Mouse (Mus musculus): ENCODE measurements around the gene Vps36. TPM values are rescaled to one million over a fixed set of nuclear protein-coding genes. Genes with fewer than 3 reads are reported as not detected.

Gene Vps36
- polyA plus RNA-seq, 1 experiment from 2014 or later, result 29.4 TPM

DNA sequence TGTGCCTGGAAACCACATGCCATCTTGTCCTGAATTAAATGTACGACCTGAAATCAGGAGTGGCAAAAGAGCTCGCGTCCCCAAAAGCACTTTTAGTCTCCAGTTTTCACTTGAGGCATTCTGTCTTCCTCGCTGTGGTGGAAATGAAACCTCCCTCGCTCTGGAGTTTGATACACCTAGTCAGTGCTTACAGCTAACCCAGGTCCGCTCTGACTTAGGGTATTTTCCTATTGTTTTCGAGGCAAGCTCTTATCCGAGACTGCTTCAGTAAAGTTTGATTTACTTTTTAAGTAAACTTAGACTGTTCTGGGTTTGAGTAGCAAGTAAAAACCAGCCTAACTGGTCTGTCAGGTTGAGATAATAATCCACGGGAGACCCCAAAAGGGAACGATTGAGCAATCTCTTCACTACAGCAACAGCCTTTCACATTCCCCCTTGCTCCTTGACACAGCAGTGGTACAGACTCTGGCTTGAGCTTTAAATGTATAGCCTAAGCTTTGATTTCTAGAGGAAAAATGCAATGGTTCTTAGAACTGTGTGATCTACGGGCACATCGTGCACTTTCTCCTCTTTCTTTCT, 912 bp downstream of the Vps36 start:
- H3K9ac ChIP-seq (ENCODE audit: low read length), result peak overlapping the region; percentile 96
- ATAC-seq (ENCODE audit: low FRiP score, low TSS enrichment) (peak; percentile 59), DNase-seq (ENCODE audit: low spot score) (peak; percentile 48)
- TF ChIP-seq EP300 (optimal IDR thresholded peaks at IDR 0.05), result no peak
- no peak for TF ChIP-seq CTCF (IDR thresholded peaks at IDR 0.05; ENCODE audit: low read depth)
- no peaks in the 10 kb centered on the region for H3K9me3 ChIP-seq (ENCODE audit: control insufficient read depth, low read length)
- H3K27ac ChIP-seq (replicated peaks), result peak overlapping the region; percentile 99
- no peaks in the 10 kb centered on the region for H3K27me3 ChIP-seq (ENCODE audit: control insufficient read depth, insufficient read depth, low read length)
- peaks cover 3% of the 10 kb centered on the region; the same call in 1 of the 2 replicates for H3K4me1 ChIP-seq (replicated peaks; ENCODE audit: control insufficient read depth, insufficient read depth)
- no peaks in the 10 kb centered on the region for H3K36me3 ChIP-seq (ENCODE audit: control insufficient read depth, insufficient read depth, low read length)
- H3K4me3 ChIP-seq (ENCODE audit: low read depth, low read length), result peak overlapping the region; percentile 91
- WGBS, result 8% methylated on average over 12 of the region's 12 CpGs
- H3K4me2 ChIP-seq (replicated peaks; ENCODE audit: low read depth), result peak overlapping the region; percentile 67

DNA sequence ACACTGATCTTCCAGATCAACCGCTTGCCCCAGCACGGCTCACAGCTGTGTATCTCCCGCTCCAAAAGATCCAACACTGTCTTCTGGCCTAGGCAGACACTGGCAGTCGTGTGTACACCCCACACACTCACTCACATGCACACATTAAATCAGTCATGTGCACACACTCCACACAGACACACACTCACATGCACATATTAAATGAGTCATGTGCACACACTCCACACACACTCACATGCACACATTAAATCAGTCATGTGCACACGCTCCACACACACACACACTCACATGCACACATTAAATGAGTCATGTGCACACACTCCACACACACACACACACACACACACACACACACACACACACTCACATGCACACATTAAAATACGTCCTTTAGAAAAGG, 5.3 kb downstream of the Vps36 start:
- Histone ChIP-seq H3K36me3 (ENCODE audit: control insufficient read depth, insufficient read depth, low read length) (peaks cover 16% of the 10 kb centered on the region), H3K27me3 (ENCODE audit: control insufficient read depth, insufficient read depth, low read length) (no peaks in the 10 kb centered on the region), H3K4me1 (replicated peaks; ENCODE audit: control insufficient read depth, insufficient read depth) (peaks cover 3% of the 10 kb centered on the region; the same call in 1 of the 2 replicates), H3K9me3 (ENCODE audit: control insufficient read depth, low read length) (no peaks in the 10 kb centered on the region), H3K4me3 (ENCODE audit: low read depth, low read length) (no peak overlapping the region), H3K27ac (replicated peaks) (no peak overlapping the region), H3K9ac (ENCODE audit: low read length) (no peak overlapping the region), H3K4me2 (replicated peaks; ENCODE audit: low read depth) (no peak overlapping the region)
- no peak for ATAC-seq (ENCODE audit: low FRiP score, low TSS enrichment)
- TF ChIP-seq CTCF (IDR thresholded peaks at IDR 0.05; ENCODE audit: low read depth) (no peak), EP300 (optimal IDR thresholded peaks at IDR 0.05) (no peak)
- DNase-seq (ENCODE audit: low spot score), result no peak
- 86% methylated on average over 6 of the region's 6 CpGs for WGBS

DNA sequence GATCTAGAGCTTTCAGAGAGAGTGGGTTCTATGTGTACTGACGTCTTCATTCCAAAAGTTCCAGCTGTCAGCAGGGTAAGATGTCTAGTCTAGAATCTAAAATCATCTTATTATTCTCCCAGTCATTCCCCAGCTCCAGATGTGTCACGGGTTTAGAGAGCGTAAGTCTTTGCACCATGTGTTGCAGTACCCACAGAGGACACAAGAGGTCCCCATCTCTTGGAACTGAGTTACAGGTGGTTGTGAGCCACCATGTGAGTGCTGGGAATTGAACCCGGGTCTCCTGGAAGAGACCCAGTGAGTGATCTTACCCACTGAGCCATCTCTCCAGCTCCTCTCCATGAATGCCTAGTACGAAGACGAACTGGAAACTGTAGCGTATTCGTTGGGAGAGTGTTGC, 6.9 kb downstream of the Vps36 start:
- Histone ChIP-seq H3K4me1 (replicated peaks; ENCODE audit: control insufficient read depth, insufficient read depth) (no peaks in the 10 kb centered on the region; the same call in 1 of the 2 replicates), H3K4me3 (ENCODE audit: low read depth, low read length) (no peak overlapping the region), H3K4me2 (replicated peaks; ENCODE audit: low read depth) (no peak overlapping the region), H3K9me3 (ENCODE audit: control insufficient read depth, low read length) (no peaks in the 10 kb centered on the region), H3K27ac (replicated peaks) (no peak overlapping the region), H3K27me3 (ENCODE audit: control insufficient read depth, insufficient read depth, low read length) (no peaks in the 10 kb centered on the region), H3K9ac (ENCODE audit: low read length) (no peak overlapping the region), H3K36me3 (ENCODE audit: control insufficient read depth, insufficient read depth, low read length) (peaks cover 16% of the 10 kb centered on the region)
- peak; percentile 33 for TF ChIP-seq CTCF (IDR thresholded peaks at IDR 0.05; ENCODE audit: low read depth)
- TF ChIP-seq EP300 (optimal IDR thresholded peaks at IDR 0.05), result no peak
- 97% methylated on average over 8 of the region's 8 CpGs for WGBS
- DNase-seq (ENCODE audit: low spot score), result no peak
- ATAC-seq (ENCODE audit: low FRiP score, low TSS enrichment), result no peak

DNA sequence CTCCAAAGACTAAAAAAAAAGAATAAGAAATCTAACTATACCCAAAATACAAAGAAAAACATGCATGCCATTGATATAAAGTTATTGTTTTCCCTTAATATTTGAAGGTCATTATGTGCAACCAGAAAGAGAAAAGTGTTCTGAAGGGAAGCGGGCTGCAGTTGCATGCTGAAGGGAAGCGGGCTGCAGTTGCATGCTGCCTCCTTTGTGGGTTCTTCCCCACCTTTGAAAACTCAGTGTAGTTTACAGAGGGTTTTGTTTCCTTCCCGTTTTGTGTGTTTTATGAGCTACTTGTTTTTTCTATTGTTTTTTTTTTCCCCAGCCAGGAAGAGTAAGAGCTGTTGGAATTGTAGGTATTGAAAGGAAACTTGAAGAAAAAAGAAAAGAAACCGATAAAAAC, 14.9 kb downstream of the Vps36 start:
- no peaks in the 10 kb centered on the region for H3K4me1 ChIP-seq (replicated peaks; ENCODE audit: control insufficient read depth, insufficient read depth)
- TF ChIP-seq CTCF (IDR thresholded peaks at IDR 0.05; ENCODE audit: low read depth), result no peak
- no peak for TF ChIP-seq EP300 (optimal IDR thresholded peaks at IDR 0.05)
- no peaks in the 10 kb centered on the region for H3K9me3 ChIP-seq (ENCODE audit: control insufficient read depth, low read length)
- H3K27ac ChIP-seq (replicated peaks), result no peak overlapping the region
- no peak for ATAC-seq (ENCODE audit: low FRiP score, low TSS enrichment)
- no peak overlapping the region for H3K4me3 ChIP-seq (ENCODE audit: low read depth, low read length)
- H3K27me3 ChIP-seq (ENCODE audit: control insufficient read depth, insufficient read depth, low read length), result no peaks in the 10 kb centered on the region
- H3K36me3 ChIP-seq (ENCODE audit: control insufficient read depth, insufficient read depth, low read length), result peaks cover 5% of the 10 kb centered on the region; the same call in 1 of the 2 replicates
- H3K9ac ChIP-seq (ENCODE audit: low read length), result no peak overlapping the region
- no peak for DNase-seq (ENCODE audit: low spot score)
- H3K4me2 ChIP-seq (replicated peaks; ENCODE audit: low read depth), result no peak overlapping the region
- 67% methylated on average over 4 of the region's 4 CpGs for WGBS

DNA sequence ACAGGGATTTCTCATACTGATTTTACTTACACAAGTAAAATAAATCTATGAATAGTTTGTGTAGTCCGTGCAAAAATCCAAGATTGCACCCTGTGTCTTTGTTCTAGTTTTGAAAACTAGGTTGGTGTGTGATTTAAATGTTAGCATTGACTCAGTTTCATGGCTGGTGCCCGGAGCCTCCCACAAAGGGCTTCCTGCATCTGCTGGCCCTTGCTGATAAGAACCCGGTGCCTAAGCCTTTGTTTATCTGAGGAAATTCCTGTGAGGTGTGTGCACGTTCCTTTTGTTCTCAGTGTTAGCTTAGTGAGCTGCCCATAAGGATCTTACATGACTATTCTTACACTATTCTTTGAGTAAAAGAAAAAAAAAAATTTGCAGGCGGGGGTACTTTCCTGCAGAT, 16.4 kb downstream of the Vps36 start:
- H3K9me3 ChIP-seq (ENCODE audit: control insufficient read depth, low read length), result no peaks in the 10 kb centered on the region
- no peaks in the 10 kb centered on the region for H3K27me3 ChIP-seq (ENCODE audit: control insufficient read depth, insufficient read depth, low read length)
- 19% methylated on average over 5 of the region's 5 CpGs for WGBS
- H3K36me3 ChIP-seq (ENCODE audit: control insufficient read depth, insufficient read depth, low read length), result peaks cover 9% of the 10 kb centered on the region; the same call in 1 of the 2 replicates
- no peaks in the 10 kb centered on the region for H3K4me1 ChIP-seq (replicated peaks; ENCODE audit: control insufficient read depth, insufficient read depth)
- H3K27ac ChIP-seq (replicated peaks), result no peak overlapping the region
- H3K4me2 ChIP-seq (replicated peaks; ENCODE audit: low read depth), result no peak overlapping the region
- ATAC-seq (ENCODE audit: low FRiP score, low TSS enrichment) (peak; percentile 92), DNase-seq (ENCODE audit: low spot score) (peak; percentile 66)
- no peak overlapping the region for H3K4me3 ChIP-seq (ENCODE audit: low read depth, low read length)
- no peak overlapping the region for H3K9ac ChIP-seq (ENCODE audit: low read length)
- TF ChIP-seq CTCF (IDR thresholded peaks at IDR 0.05; ENCODE audit: low read depth), result no peak

DNA sequence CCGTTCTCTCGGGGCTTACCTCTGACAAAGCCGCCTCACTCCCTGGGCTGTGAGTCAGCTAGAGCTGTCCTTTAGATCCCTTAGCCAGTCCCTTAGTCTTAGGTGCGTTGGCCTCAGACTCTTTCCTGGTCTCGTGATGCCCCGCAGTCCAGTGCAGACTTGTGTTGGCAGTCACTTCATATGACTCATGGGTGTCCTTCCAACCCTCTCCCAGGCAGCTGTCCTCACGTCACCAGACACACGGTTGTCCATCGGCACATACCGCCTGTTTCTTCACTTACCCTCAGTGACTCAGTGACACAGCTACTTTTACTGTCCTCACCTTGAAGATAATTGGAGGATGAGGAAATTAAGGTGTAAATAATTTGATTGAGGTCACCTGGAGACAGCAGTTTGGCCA, 22.2 kb downstream of the Vps36 start:
- TF ChIP-seq EP300 (optimal IDR thresholded peaks at IDR 0.05) (no peak), CTCF (IDR thresholded peaks at IDR 0.05; ENCODE audit: low read depth) (no peak)
- WGBS, result 91% methylated on average over 10 of the region's 10 CpGs
- no peak overlapping the region for H3K9ac ChIP-seq (ENCODE audit: low read length)
- no peak overlapping the region for H3K27ac ChIP-seq (replicated peaks)
- DNase-seq (ENCODE audit: low spot score) (no peak), ATAC-seq (ENCODE audit: low FRiP score, low TSS enrichment) (peak; percentile 49; the same call in 1 of the 2 replicates)
- H3K36me3 ChIP-seq (ENCODE audit: control insufficient read depth, insufficient read depth, low read length), result peaks cover 23% of the 10 kb centered on the region; the same call in 1 of the 2 replicates
- H3K27me3 ChIP-seq (ENCODE audit: control insufficient read depth, insufficient read depth, low read length), result no peaks in the 10 kb centered on the region
- H3K4me3 ChIP-seq (ENCODE audit: low read depth, low read length), result no peak overlapping the region
- H3K4me2 ChIP-seq (replicated peaks; ENCODE audit: low read depth), result no peak overlapping the region
- no peaks in the 10 kb centered on the region for H3K4me1 ChIP-seq (replicated peaks; ENCODE audit: control insufficient read depth, insufficient read depth)
- no peaks in the 10 kb centered on the region for H3K9me3 ChIP-seq (ENCODE audit: control insufficient read depth, low read length)

Data from stomach, postnatal 0 days (tissue).